Mouse (Mus musculus) midbrain, postnatal 0 days (tissue): ENCODE results near the gene Tfip11. TPM values are rescaled to one million over a fixed set of nuclear protein-coding genes. Genes with fewer than 3 reads are reported as not detected.

Experiments
- ATAC-seq: fragments of 200-750 bp; cut with Nextera tagmentation; 2 replicates; pipeline ENCODE4 v1.8.0; 2017; ENCODE audit warnings: moderate number of reproducible peaks, mild to moderate bottlenecking, moderate TSS enrichment, moderate library complexity; ENCODE audit not compliant: low FRiP score
- DNase-seq: peaks from one replicate; pipeline ENCODE4 v3.0.0-alpha.2; 2015; ENCODE audit warnings: low spot score
- H3K27ac ChIP-seq: fragments of 300-500 bp; sonication (generic); 2 replicates; pipeline ENCODE4 v1.5.1; 2014; ENCODE audit warnings: low read depth, mild to moderate bottlenecking, low read length, mixed read lengths
- H3K27me3 ChIP-seq: fragments of 300-500 bp; sonication (generic); 2 replicates; pipeline ENCODE4 v1.6.1; 2014; ENCODE audit warnings: low read length, control low read depth, mixed read lengths; ENCODE audit not compliant: insufficient read depth
- H3K36me3 ChIP-seq: fragments of 300-500 bp; sonication (generic); 2 replicates; pipeline ENCODE4 v1.6.1; 2014; ENCODE audit warnings: low read length, control low read depth, mixed read lengths; ENCODE audit not compliant: insufficient read depth
- H3K4me1 ChIP-seq: fragments of 300-500 bp; sonication (generic); 2 replicates; pipeline ENCODE4 v1.6.1; 2014; ENCODE audit warnings: mild to moderate bottlenecking, control low read depth, antibody characterized with exemption, low read length, mixed read lengths; ENCODE audit not compliant: insufficient read depth
- H3K4me2 ChIP-seq: fragments of 300-500 bp; sonication (generic); 2 replicates; pipeline ENCODE4 v1.6.1; 2014; ENCODE audit warnings: low read depth, mild to moderate bottlenecking, low read length, mixed read lengths; ENCODE audit not compliant: poor library complexity, severe bottlenecking
- H3K4me3 ChIP-seq: fragments of 300-500 bp; sonication (generic); 2 replicates; pipeline ENCODE4 v1.5.1; 2014; ENCODE audit warnings: low read depth, mild to moderate bottlenecking, low read length, moderate library complexity
- H3K9ac ChIP-seq: fragments of 300-500 bp; sonication (generic); replicated peaks from 2 replicates; pipeline ENCODE4 v1.6.1; 2014; ENCODE audit warnings: mild to moderate bottlenecking, low read length, moderate library complexity, mixed read lengths; ENCODE audit not compliant: poor library complexity, severe bottlenecking
- H3K9me3 ChIP-seq: fragments of 300-500 bp; sonication (generic); 2 replicates; pipeline ENCODE4 v1.6.1; 2016; ENCODE audit warnings: low read length, control low read depth
- CTCF ChIP-seq: IDR thresholded peaks from 2 replicates; pipeline ENCODE4 v1.5.1; 2016; ENCODE audit warnings: antibody characterized with exemption, mild to moderate bottlenecking
- WGBS: fragments of 180-500 bp; shearing (Covaris S2); extraction: QIAGEN DNeasy Blood & Tissue Kit; methylation state at CpG from one replicate; pipeline ENCODE4 v1.1.7; 2014; 5-methylcytosine and 5-hydroxymethylcytosine counted together
- polyA plus RNA-seq: library from polyadenylated mRNA; unstranded; fragments of >200 nt; fragmentation: Nextera tagmentation; extraction: Ambion mirVana; gene quantifications from 2 replicates; pipeline ENCODE4 v1.2.1, GENCODE M21; 2015
- total RNA-seq: library from RNA; depleted of rRNA; stranded (reverse); fragments of >200 nt; gene quantifications from 2 replicates; pipeline ENCODE4 v1.2.3, GENCODE M21; 2014

Tfip11 gene
- total and polyA plus RNA-seq, 2 experiments from 2014 or later, result 19.8 to 27.4 TPM

DNA sequence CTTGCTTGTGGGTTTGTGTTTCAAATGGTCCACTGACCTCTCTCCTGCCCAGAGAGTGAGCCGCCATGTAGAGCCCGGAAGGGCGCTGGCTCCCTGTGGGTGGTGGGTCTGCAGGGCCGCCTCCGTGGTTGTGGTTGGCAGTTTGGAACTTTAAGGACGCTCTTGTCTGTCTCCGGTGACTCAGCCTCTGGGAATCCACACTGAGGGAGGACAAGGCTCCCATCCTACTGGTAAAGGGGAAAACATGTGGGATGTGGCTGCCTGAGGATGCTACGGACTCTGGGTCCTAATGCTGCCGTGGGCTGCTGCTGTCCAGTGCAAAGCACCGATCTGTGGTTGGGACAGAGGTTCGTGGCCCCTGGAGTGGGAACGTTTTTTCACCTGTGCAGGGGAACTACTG is 41.8 kb downstream of the Tfip11 start:
- Histone ChIP-seq H3K4me3 (no peak overlapping the region), H3K27me3 (no peaks in the 10 kb centered on the region), H3K36me3 (peaks cover 51% of the 10 kb centered on the region), H3K9me3 (no peaks in the 10 kb centered on the region), H3K4me1 (peaks cover 23% of the 10 kb centered on the region), H3K4me2 (no peak overlapping the region), H3K9ac (no peak overlapping the region), H3K27ac (no peak overlapping the region)
- WGBS, result 90% methylated on average over 12 of the region's 12 CpGs
- ATAC-seq (no peak), DNase-seq (no peak)
- TF ChIP-seq CTCF, result no peak

DNA sequence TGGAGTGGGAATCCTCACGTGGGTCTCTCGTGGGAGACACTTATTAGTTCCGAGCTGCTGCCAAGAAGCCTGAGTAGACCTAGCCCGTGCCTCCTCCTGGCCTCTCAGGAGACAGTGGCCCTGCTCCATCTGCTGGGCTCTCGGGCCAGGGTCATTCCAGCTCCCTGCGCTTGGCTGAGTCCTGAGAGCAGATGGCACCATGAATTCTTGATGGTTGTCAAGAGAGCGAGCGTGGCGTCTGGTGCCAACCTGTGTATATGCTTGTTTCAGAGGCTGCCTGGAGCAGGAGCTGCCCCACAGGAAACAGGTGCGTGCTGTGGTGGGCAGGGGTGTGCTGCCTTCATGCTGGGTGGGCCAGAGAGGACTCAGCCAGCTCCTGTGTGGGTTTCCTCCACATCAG is 42.5 kb downstream of the Tfip11 start:
- 80% methylated on average over 10 of the region's 10 CpGs for WGBS
- H3K27ac ChIP-seq, result no peak overlapping the region
- H3K4me3 ChIP-seq, result no peak overlapping the region
- no peak for TF ChIP-seq CTCF
- no peaks in the 10 kb centered on the region for H3K27me3 ChIP-seq
- peaks cover 45% of the 10 kb centered on the region for H3K36me3 ChIP-seq
- H3K9ac ChIP-seq, result no peak overlapping the region
- DNase-seq, result peak; percentile 86
- no peak for ATAC-seq
- peaks cover 26% of the 10 kb centered on the region for H3K4me1 ChIP-seq
- H3K9me3 ChIP-seq, result no peaks in the 10 kb centered on the region
- no peak overlapping the region for H3K4me2 ChIP-seq

DNA sequence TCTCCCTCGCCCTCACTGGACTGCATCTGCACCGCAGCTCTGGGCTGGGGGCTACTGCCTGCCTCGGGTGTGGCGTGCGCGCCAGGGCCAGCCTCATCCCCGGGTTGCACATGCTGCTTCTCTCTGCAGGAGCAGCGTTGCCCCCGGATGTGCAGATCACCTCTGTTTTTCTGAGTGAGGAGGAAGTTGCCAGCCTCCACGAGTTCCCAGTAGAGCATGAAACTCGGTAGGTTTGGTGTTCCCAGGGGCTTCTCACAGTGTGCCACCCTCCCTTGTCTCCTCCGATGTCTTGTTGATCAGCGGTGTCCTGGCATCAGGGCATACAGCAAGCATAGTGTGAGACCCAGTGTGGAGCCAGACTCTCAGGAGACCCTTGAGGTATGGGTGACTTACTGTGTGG is 43.2 kb downstream of the Tfip11 start:
- H3K36me3 ChIP-seq, result peaks cover 39% of the 10 kb centered on the region
- H3K27me3 ChIP-seq, result no peaks in the 10 kb centered on the region
- WGBS, result 83% methylated on average over 13 of the region's 13 CpGs
- TF ChIP-seq CTCF, result no peak
- no peak overlapping the region for H3K4me3 ChIP-seq
- no peaks in the 10 kb centered on the region for H3K9me3 ChIP-seq
- no peak for DNase-seq
- H3K4me2 ChIP-seq, result no peak overlapping the region
- no peak overlapping the region for H3K9ac ChIP-seq
- H3K27ac ChIP-seq, result peak overlapping the region; percentile 52; the same call in 1 of the 2 replicates
- peaks cover 26% of the 10 kb centered on the region for H3K4me1 ChIP-seq
- ATAC-seq, result no peak

GRCm38 (mm10) chr5:112370236-112370813 is 44.2 kb downstream of the Tfip11 start:
- Histone ChIP-seq H3K4me3 (no peak overlapping the region), H3K27me3 (no peaks in the 10 kb centered on the region), H3K9me3 (no peaks in the 10 kb centered on the region), H3K4me2 (no peak overlapping the region), H3K9ac (0 out of 2 replicates have a peak overlapping the region, but pooled peaks have one; percentile 3), H3K36me3 (peaks cover 37% of the 10 kb centered on the region), H3K4me1 (peaks cover 26% of the 10 kb centered on the region), H3K27ac (peak overlapping the region; percentile 95)
- DNase-seq (no peak), ATAC-seq (no peak)
- TF ChIP-seq CTCF, result no peak
- 85% methylated on average over 12 of the region's 12 CpGs for WGBS

GRCm38 (mm10) chr5:112371933-112372332 is 45.8 kb downstream of the Tfip11 start:
- H3K9ac ChIP-seq, result peak overlapping the region; percentile 55
- DNase-seq, result peak; percentile 96
- H3K4me1 ChIP-seq, result peaks cover 26% of the 10 kb centered on the region
- 11% methylated on average over 7 of the region's 7 CpGs for WGBS
- H3K27me3 ChIP-seq, result no peaks in the 10 kb centered on the region
- H3K9me3 ChIP-seq, result no peaks in the 10 kb centered on the region
- ATAC-seq, result peak; percentile 84
- H3K4me3 ChIP-seq, result no peak overlapping the region
- TF ChIP-seq CTCF, result no peak
- H3K4me2 ChIP-seq, result peak overlapping the region; percentile 22; the same call in 1 of the 2 replicates
- H3K36me3 ChIP-seq, result peaks cover 29% of the 10 kb centered on the region
- H3K27ac ChIP-seq, result peak overlapping the region; percentile 95

GRCm38 (mm10) chr5:112376111-112376510 is 50.0 kb downstream of the Tfip11 start:
- no peak for TF ChIP-seq CTCF
- ATAC-seq (no peak), DNase-seq (no peak)
- H3K9me3 ChIP-seq, result no peaks in the 10 kb centered on the region
- H3K4me2 ChIP-seq, result no peak overlapping the region
- peaks cover 20% of the 10 kb centered on the region for H3K4me1 ChIP-seq
- H3K4me3 ChIP-seq, result no peak overlapping the region
- H3K27ac ChIP-seq, result no peak overlapping the region
- no peak overlapping the region for H3K9ac ChIP-seq
- H3K36me3 ChIP-seq, result peaks cover 28% of the 10 kb centered on the region
- 84% methylated on average over 4 of the region's 4 CpGs for WGBS
- H3K27me3 ChIP-seq, result no peaks in the 10 kb centered on the region
